Mouse (Mus musculus) limb, embryonic 10.5 days (tissue): Measurements from ENCODE around the gene Creb3l2. TPM values are rescaled to one million over a fixed set of nuclear protein-coding genes. Genes with fewer than 3 reads are reported as not detected.
"Not testable (repeated sequence)": the region's sequence is repeated elsewhere in the genome, so short reads cannot be mapped to it uniquely, and the experiment has no call there.

Source experiments
- DNase-seq: peaks from one replicate; pipeline ENCODE4 v3.0.0-alpha.2; 2017; ENCODE audit warnings: low spot score
- H3K27ac ChIP-seq: fragments of 300-500 bp; sonication (generic); 2 replicates; pipeline ENCODE4 v1.5.1; 2016; ENCODE audit warnings: mild to moderate bottlenecking
- H3K27me3 ChIP-seq: fragments of 300-500 bp; sonication (generic); 2 replicates; pipeline ENCODE4 v1.6.1; 2016; ENCODE audit warnings: low read depth, mild to moderate bottlenecking; ENCODE audit not compliant: poor library complexity, severe bottlenecking
- H3K36me3 ChIP-seq: fragments of 300-500 bp; sonication (generic); 2 replicates; pipeline ENCODE4 v1.6.1; 2016; ENCODE audit warnings: mild to moderate bottlenecking, moderate library complexity
- H3K4me1 ChIP-seq: fragments of 300-500 bp; sonication (generic); 2 replicates; pipeline ENCODE4 v1.6.1; 2016
- H3K4me3 ChIP-seq: fragments of 300-500 bp; sonication (generic); 2 replicates; pipeline ENCODE4 v1.5.1; 2016; ENCODE audit warnings: mild to moderate bottlenecking, moderate library complexity
- H3K9me3 ChIP-seq: fragments of 300-500 bp; sonication (generic); replicated peaks from 2 replicates; pipeline ENCODE4 v1.6.1; 2016; ENCODE audit warnings: mild to moderate bottlenecking
- WGBS: fragments of 180-500 bp; shearing (Covaris S2); methylation state at CpG from one replicate; pipeline ENCODE4 v1.1.7; 2016; 5-methylcytosine and 5-hydroxymethylcytosine counted together
- polyA plus RNA-seq: library from polyadenylated mRNA; unstranded; fragments of >200 nt; fragmentation: Nextera tagmentation; extraction: Ambion mirVana; gene quantifications from 2 replicates; pipeline ENCODE4 v1.2.1, GENCODE M21; 2016

The Creb3l2 gene
- polyA plus RNA-seq, 1 experiment from 2014 or later, result 17.2 TPM

DNA sequence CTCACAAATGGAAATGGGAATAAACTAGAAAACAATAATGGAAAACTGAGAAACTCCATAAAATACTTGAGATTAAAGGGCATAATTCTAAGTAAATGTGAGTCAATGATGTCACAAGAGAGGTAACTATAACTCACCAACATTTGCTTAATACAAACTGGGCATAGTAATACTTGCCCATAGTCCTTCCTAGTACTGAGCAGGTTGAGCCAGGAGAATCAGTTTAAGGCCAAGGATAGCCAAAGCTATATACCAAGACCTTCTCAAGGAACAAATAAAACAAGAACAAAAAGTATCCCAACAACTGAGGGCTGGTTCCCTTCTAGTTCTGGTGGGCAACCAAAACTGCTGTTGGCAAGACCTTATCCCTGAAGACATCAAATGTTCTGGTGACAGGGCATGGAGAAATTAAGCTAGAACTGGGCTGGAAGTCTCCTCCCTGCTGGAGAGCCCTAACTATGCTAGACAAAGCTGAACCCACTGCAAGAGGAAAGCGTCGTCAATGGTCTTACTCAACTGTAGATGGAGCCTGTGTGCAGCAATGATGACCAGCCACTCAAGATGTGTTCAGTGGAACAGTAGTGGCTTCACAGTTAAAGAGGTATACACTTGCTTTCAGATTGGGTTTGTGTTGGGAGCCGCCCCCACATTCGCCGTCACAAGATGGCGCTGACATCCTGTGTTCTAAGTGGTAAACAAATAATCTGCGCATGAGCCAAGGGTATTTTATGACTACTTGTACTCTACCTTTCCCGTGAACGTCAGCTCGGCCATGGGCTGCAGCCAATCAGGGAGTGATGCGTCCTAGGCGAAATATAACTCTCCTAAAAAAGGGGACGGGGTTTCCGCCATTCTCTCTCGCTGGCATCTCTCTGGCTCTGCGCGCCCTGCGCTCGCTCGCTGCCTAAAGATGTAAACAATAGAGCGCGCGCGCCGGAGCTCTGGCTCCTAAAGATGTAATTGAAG lies 21.9 kb upstream of the Creb3l2 start:
- H3K4me3 ChIP-seq, result peak overlapping the region; percentile 51
- not testable (repeated sequence) for H3K27me3 ChIP-seq, H3K9me3 ChIP-seq, H3K4me1 ChIP-seq, H3K36me3 ChIP-seq
- 0% methylated on average over 7 of the region's 25 CpGs for WGBS
- H3K27ac ChIP-seq, result peak overlapping the region; percentile 80
- peak; percentile 56 for DNase-seq

- no peak overlapping the region for H3K4me3 ChIP-seq
- no peak overlapping the region for H3K27ac ChIP-seq
- H3K36me3 ChIP-seq, result no peaks in the 10 kb centered on the region
- H3K27me3 ChIP-seq, result no peaks in the 10 kb centered on the region
- H3K4me1 ChIP-seq, result peaks cover 3% of the 10 kb centered on the region; the same call in 1 of the 2 replicates
- DNase-seq, result no peak
- WGBS, result 89% methylated on average over 6 of the region's 6 CpGs
- H3K9me3 ChIP-seq, result no peaks in the 10 kb centered on the region
These were observed 18.7 kb upstream of the Creb3l2 start for GRCm38 (mm10) chr6:37460681-37461080.

DNA sequence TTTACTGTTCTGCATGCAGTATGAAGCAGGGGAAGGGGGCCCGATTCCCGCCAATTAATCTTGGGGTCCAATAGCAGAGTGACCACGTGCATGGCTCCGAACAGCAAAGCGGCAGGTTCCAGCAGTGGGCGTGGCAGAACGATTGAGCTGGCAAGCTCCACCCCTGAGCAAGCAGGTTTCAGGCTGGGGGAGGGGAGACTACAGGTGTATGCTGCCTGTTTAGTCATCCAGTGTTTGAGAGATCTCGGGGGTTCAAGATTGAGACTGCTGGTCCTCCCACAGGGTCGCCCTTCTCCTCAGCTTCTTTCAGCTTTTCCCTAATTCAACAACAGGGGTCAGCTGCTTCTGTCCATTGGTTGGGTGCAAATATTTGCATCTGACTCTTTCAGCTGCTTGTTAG lies 17.7 kb upstream of the Creb3l2 start:
- DNase-seq, H3K27ac ChIP-seq, H3K9me3 ChIP-seq, H3K4me1 ChIP-seq, H3K27me3 ChIP-seq, H3K4me3 ChIP-seq, H3K36me3 ChIP-seq: not testable (repeated sequence)
- WGBS, result 43% methylated on average over 9 of the region's 9 CpGs

- Histone ChIP-seq H3K4me1 (no peaks in the 10 kb centered on the region), H3K4me3 (no peak overlapping the region), H3K27ac (no peak overlapping the region), H3K9me3 (no peaks in the 10 kb centered on the region), H3K27me3 (no peaks in the 10 kb centered on the region), H3K36me3 (no peaks in the 10 kb centered on the region)
- DNase-seq, result no peak
- WGBS, result 46% methylated on average over 10 of the region's 10 CpGs
These were observed 16.2 kb upstream of the Creb3l2 start for GRCm38 (mm10) chr6:37457990-37458655.

GRCm38 (mm10) chr6:37455540-37455939 lies 13.6 kb upstream of the Creb3l2 start:
- Histone ChIP-seq H3K27ac (no peak overlapping the region), H3K27me3 (no peaks in the 10 kb centered on the region), H3K9me3 (no peaks in the 10 kb centered on the region), H3K4me1 (no peaks in the 10 kb centered on the region), H3K36me3 (no peaks in the 10 kb centered on the region), H3K4me3 (no peak overlapping the region)
- WGBS, result 78% methylated on average over 5 of the region's 5 CpGs
- no peak for DNase-seq

GRCm38 (mm10) chr6:37453047-37453446 lies 11.1 kb upstream of the Creb3l2 start:
- no peak for DNase-seq

DNA sequence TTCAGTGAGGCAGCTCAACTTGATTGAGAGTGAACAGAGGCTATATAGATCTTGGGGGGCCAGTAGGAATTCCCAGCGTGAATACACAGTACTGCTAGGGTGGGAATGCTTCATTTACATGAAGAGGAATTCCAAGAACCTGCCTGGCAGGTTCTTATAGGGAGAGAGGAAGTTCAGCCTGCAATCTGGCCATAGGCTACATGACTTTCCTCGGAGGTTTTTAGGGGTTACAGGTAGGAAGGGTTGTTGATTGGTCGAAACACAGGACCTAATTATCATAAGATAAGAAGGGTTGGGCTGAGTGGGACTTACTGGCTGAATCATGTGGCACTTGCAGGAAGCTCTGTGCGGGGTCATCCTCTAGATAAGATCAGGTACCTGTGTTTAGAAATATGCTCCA lies 9.7 kb upstream of the Creb3l2 start:
- WGBS, result 60% methylated on average over 4 of the region's 4 CpGs
- no peaks in the 10 kb centered on the region for H3K9me3 ChIP-seq
- no peak overlapping the region for H3K27ac ChIP-seq
- no peak overlapping the region for H3K4me3 ChIP-seq
- H3K4me1 ChIP-seq, result no peaks in the 10 kb centered on the region
- H3K27me3 ChIP-seq, result no peaks in the 10 kb centered on the region
- H3K36me3 ChIP-seq, result no peaks in the 10 kb centered on the region
- no peak for DNase-seq

More at GRCm38 (mm10) chr6:37453047-37453446, 11.1 kb upstream of the Creb3l2 start:
- WGBS, result 78% methylated on average over 4 of the region's 4 CpGs
- H3K36me3 ChIP-seq, result no peaks in the 10 kb centered on the region
- H3K4me3 ChIP-seq, result no peak overlapping the region
- no peaks in the 10 kb centered on the region for H3K4me1 ChIP-seq
- no peak overlapping the region for H3K27ac ChIP-seq
- H3K9me3 ChIP-seq, result no peaks in the 10 kb centered on the region
- H3K27me3 ChIP-seq, result no peaks in the 10 kb centered on the region

DNA sequence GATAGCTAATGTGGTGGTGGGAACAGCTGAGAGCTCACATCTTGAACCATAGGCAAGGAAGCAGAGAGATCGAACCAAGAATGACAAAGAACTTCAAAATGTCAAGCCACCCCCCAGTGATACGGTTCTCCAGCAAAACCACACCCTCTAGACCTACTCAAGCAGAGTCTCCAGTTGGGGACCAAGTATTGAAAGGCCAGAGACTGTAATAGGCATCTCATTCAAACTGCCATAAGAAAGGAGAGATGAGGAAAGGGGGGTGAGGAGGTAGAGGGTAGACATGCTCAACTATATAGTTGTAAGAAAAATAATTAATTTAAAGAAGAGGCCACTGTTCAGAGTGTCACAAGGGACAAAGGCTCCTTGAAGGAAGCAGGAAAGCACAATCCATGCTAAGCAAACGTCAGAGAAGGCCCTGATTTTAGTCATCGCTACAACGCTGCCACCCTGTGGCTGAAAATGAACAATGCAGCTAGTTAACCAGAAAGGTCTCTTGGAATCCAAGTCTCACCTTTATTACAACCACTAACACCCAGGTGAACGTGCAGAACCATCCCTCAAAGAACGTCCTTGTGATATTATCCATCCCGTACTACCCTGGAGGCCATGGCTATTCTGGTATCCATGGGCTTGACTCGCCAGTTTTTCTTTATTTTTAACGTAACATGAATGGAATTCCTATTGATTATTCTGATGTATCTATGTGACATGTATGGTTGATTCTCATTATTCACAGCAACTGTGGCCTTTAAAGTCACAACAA lies 5.9 kb upstream of the Creb3l2 start:
- Histone ChIP-seq H3K27ac (peak overlapping the region; percentile 46; the same call in 1 of the 2 replicates), H3K9me3 (no peaks in the 10 kb centered on the region), H3K4me3 (no peak overlapping the region), H3K27me3 (no peaks in the 10 kb centered on the region), H3K36me3 (no peaks in the 10 kb centered on the region), H3K4me1 (peaks cover 2% of the 10 kb centered on the region; the same call in 1 of the 2 replicates)
- DNase-seq, result peak; percentile 77
- 29% methylated on average over 10 of the region's 10 CpGs for WGBS

DNA sequence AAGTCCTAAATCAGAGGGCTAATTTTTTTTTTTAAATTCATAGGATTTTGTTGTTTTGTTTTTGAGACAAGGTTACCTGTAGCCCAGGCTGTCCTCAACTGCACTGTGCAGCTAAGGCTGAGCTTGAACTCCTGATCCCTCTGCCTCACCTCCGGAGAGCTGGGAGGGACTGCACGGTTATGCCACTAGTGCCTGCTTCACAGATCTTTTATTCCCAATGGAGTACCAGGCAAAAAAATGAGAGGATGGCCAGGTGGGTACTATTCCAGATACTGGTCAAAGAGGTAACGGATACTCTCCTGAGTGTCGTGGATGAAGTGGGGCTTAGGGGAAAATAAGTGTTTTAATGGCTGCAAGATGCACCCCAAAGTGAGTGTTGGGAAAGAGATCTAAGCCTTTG lies 835 bp upstream of the Creb3l2 start:
- H3K36me3 ChIP-seq, result no peaks in the 10 kb centered on the region
- H3K27me3 ChIP-seq, result no peaks in the 10 kb centered on the region
- H3K27ac ChIP-seq, result peak overlapping the region; percentile 93
- H3K4me1 ChIP-seq, result peaks cover 24% of the 10 kb centered on the region
- H3K4me3 ChIP-seq, result peak overlapping the region; percentile 90
- H3K9me3 ChIP-seq, result no peaks in the 10 kb centered on the region
- 51% methylated on average over 4 of the region's 4 CpGs for WGBS
- no peak for DNase-seq

- Histone ChIP-seq H3K4me3 (peak overlapping the region; percentile 90), H3K27me3 (no peaks in the 10 kb centered on the region), H3K27ac (peak overlapping the region; percentile 93), H3K36me3 (peaks cover 7% of the 10 kb centered on the region; the same call in 1 of the 2 replicates), H3K9me3 (no peaks in the 10 kb centered on the region), H3K4me1 (peaks cover 24% of the 10 kb centered on the region)
- WGBS, result 1% methylated on average over 40 of the region's 40 CpGs
- DNase-seq, result peak; percentile 70
These were observed 515 bp downstream of the Creb3l2 start for GRCm38 (mm10) chr6:37441251-37442011.

- WGBS, result 9% methylated on average over 12 of the region's 12 CpGs
- H3K4me1 ChIP-seq, result peaks cover 24% of the 10 kb centered on the region
- H3K36me3 ChIP-seq, result peaks cover 9% of the 10 kb centered on the region
- peak; percentile 51 for DNase-seq
- peak overlapping the region; percentile 90 for H3K4me3 ChIP-seq
- peak overlapping the region; percentile 93 for H3K27ac ChIP-seq
- no peaks in the 10 kb centered on the region for H3K9me3 ChIP-seq
- H3K27me3 ChIP-seq, result no peaks in the 10 kb centered on the region
These were observed 1.3 kb downstream of the Creb3l2 start for GRCm38 (mm10) chr6:37440491-37441250.
